Mouse (Mus musculus) limb, embryonic 13.5 days (tissue): ENCODE data around the gene Rpl27. TPM values are rescaled to one million over a fixed set of nuclear protein-coding genes. Genes with fewer than 3 reads are reported as not detected.

Experiments used
- ATAC-seq: fragments of 200-750 bp; cut with Nextera tagmentation; 2 replicates; pipeline ENCODE4 v1.8.0; 2017; ENCODE audit warnings: low read depth, moderate number of reproducible peaks, moderate TSS enrichment; ENCODE audit not compliant: low FRiP score
- H3K27ac ChIP-seq: fragments of 300-500 bp; sonication (generic); 2 replicates; pipeline ENCODE4 v1.5.1; 2015; ENCODE audit warnings: inconsistent platforms, mild to moderate bottlenecking, moderate library complexity
- H3K27me3 ChIP-seq: fragments of 300-500 bp; sonication (generic); 2 replicates; pipeline ENCODE4 v1.6.1; 2015; ENCODE audit warnings: mild to moderate bottlenecking, inconsistent platforms
- H3K36me3 ChIP-seq: fragments of 300-500 bp; sonication (generic); 2 replicates; pipeline ENCODE4 v1.6.1; 2015; ENCODE audit warnings: inconsistent platforms, mild to moderate bottlenecking, moderate library complexity
- H3K4me1 ChIP-seq: fragments of 300-500 bp; sonication (generic); 2 replicates; pipeline ENCODE4 v1.6.1; 2015; ENCODE audit warnings: inconsistent platforms
- H3K4me2 ChIP-seq: fragments of 300-500 bp; sonication (generic); replicated peaks from 2 replicates; pipeline ENCODE4 v1.6.1; 2015; ENCODE audit warnings: inconsistent platforms, mild to moderate bottlenecking, moderate library complexity
- H3K4me3 ChIP-seq: fragments of 300-500 bp; sonication (generic); 2 replicates; pipeline ENCODE4 v1.5.1; 2015; ENCODE audit warnings: moderate library complexity, mild to moderate bottlenecking, inconsistent platforms
- H3K9ac ChIP-seq: fragments of 300-500 bp; sonication (generic); 2 replicates; pipeline ENCODE4 v1.6.1; 2015; ENCODE audit warnings: mild to moderate bottlenecking, inconsistent platforms
- H3K9me3 ChIP-seq: fragments of 300-500 bp; sonication (generic); 2 replicates; pipeline ENCODE4 v1.6.1; 2016; ENCODE audit warnings: inconsistent platforms
- WGBS: fragments of 180-500 bp; shearing (Covaris S2); methylation state at CpG from one replicate; pipeline ENCODE4 v1.1.7; 2015; 5-methylcytosine and 5-hydroxymethylcytosine counted together
- microRNA-seq: library from miRNA; unstranded; fragments of <30 nt; microRNA quantifications from one replicate; pipeline ENCODE4, GENCODE M21; 2016
- polyA plus RNA-seq: library from polyadenylated mRNA; unstranded; fragments of >200 nt; fragmentation: Nextera tagmentation; extraction: Ambion mirVana; gene quantifications from 2 replicates; pipeline ENCODE4 v1.2.1, GENCODE M21; 2015

The Rpl27 gene
- polyA plus RNA-seq, 1 experiment from 2014 or later = 328 TPM

DNA sequence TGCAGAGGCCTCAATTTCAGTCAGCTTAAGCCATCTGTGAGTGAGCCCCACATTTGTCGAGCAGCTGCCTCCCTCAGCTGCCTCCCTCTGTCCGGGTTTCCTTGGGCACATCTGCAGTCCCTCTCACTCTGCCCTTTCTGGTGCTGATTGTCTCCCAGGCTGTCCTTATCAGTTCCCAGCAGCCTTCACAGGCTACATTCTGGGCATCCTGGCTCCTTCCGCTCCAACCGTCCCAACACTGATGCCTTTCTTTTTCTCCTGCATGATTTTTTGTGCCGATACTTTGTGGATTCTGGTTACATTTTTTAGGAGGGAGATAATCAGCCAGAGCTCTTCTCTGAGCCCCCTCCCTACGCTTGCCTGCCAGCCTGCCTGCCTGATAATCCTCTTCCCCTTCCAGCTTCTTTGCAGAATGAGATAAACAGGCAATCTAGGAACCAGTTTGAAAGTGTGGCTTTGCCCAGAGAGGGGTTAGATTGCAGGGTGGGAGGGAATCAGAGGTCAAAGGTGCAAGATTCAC is 43.5 kb downstream of the Rpl27 start:
- no peak overlapping the region for H3K4me2 ChIP-seq
- peaks cover 35% of the 10 kb centered on the region for H3K36me3 ChIP-seq
- ATAC-seq = no peak
- 38% methylated on average over 6 of the region's 6 CpGs for WGBS
- H3K4me3 ChIP-seq = no peak overlapping the region
- H3K4me1 ChIP-seq = no peaks in the 10 kb centered on the region
- H3K27me3 ChIP-seq = no peaks in the 10 kb centered on the region
- H3K9me3 ChIP-seq = no peaks in the 10 kb centered on the region
- no peak overlapping the region for H3K27ac ChIP-seq
- H3K9ac ChIP-seq = peak overlapping the region; percentile 35; the same call in 1 of the 2 replicates

- ATAC-seq = no peak
- H3K4me1 ChIP-seq = no peaks in the 10 kb centered on the region
- no peak overlapping the region for H3K4me3 ChIP-seq
- H3K4me2 ChIP-seq = no peak overlapping the region
- H3K27ac ChIP-seq = no peak overlapping the region
- H3K36me3 ChIP-seq = peaks cover 37% of the 10 kb centered on the region
- WGBS = 72% methylated on average over 6 of the region's 6 CpGs
- no peaks in the 10 kb centered on the region for H3K27me3 ChIP-seq
- no peaks in the 10 kb centered on the region for H3K9me3 ChIP-seq
- no peak overlapping the region for H3K9ac ChIP-seq
Measured at GRCm38 (mm10) chr11:101486126-101486525, 44.0 kb downstream of the Rpl27 start.

Small RNAs within 50 kb of the gene (microRNA-seq; reads per million reads assigned to microRNA genes)
- not detected for gene Mir6929

Other genes with a start within 250 kb of the Rpl27 start
- gene Ezh1, start 215.8 kb upstream of the Rpl27 start, polyA plus RNA-seq = 14.6 and 17.5 TPM in 2 replicates
- gene Ramp2, start 196.3 kb upstream of the Rpl27 start, polyA plus RNA-seq = 72.9 and 74.7 TPM in 2 replicates
- 104 and 109 TPM in 2 replicates for gene Vps25, start 188.6 kb upstream of the Rpl27 start, polyA plus RNA-seq
- gene Wnk4, start 181.7 kb upstream of the Rpl27 start, polyA plus RNA-seq = 8.5 and 10.2 TPM in 2 replicates
- gene Cntd1, start 163.3 kb upstream of the Rpl27 start, polyA plus RNA-seq = 1.7 and 1.9 TPM in 2 replicates
- 172 and 175 TPM in 2 replicates for gene Coa3, start 163.2 kb upstream of the Rpl27 start, polyA plus RNA-seq
- 124 and 127 TPM in 2 replicates for gene Becn1, start 140.0 kb upstream of the Rpl27 start, polyA plus RNA-seq
- gene Psme3, start 126.1 kb upstream of the Rpl27 start, polyA plus RNA-seq = 136 and 144 TPM in 2 replicates
- 1.4 TPM in 2 replicates for gene Aoc2, start 117.2 kb upstream of the Rpl27 start, polyA plus RNA-seq
- gene Aoc3, start 111.7 kb upstream of the Rpl27 start, polyA plus RNA-seq = 0.20 and 0.31 TPM in 2 replicates
- gene G6pc, start 74.7 kb upstream of the Rpl27 start, polyA plus RNA-seq = not detected in 2 replicates
- gene Aarsd1, start 24.7 kb upstream of the Rpl27 start, polyA plus RNA-seq = 79.5 and 84.5 TPM in 2 replicates
- 11.5 and 12.6 TPM in 2 replicates for gene Gm27029, start 17.5 kb upstream of the Rpl27 start, polyA plus RNA-seq
- gene Rundc1, start 17.2 kb upstream of the Rpl27 start, polyA plus RNA-seq = 19.3 and 21.3 TPM in 2 replicates
- 15.3 and 15.7 TPM in 2 replicates for gene Ptges3l, start 17.0 kb upstream of the Rpl27 start, polyA plus RNA-seq
- 8.3 and 9.5 TPM in 2 replicates for gene Ifi35, start 6.1 kb downstream of the Rpl27 start, polyA plus RNA-seq
- 10.0 and 12.0 TPM in 2 replicates for gene Rnd2, start 22.7 kb downstream of the Rpl27 start, polyA plus RNA-seq
- 35.7 and 39.7 TPM in 2 replicates for gene Vat1, start 23.9 kb downstream of the Rpl27 start, polyA plus RNA-seq
- 12.1 and 13.6 TPM in 2 replicates for gene Brca1, start 109.7 kb downstream of the Rpl27 start, polyA plus RNA-seq
- gene Nbr1, start 109.9 kb downstream of the Rpl27 start, polyA plus RNA-seq = 70.9 and 78.1 TPM in 2 replicates
- gene Tmem106a, start 139.9 kb downstream of the Rpl27 start, polyA plus RNA-seq = 3.2 and 3.6 TPM in 2 replicates
- gene Gm11634, start 157.0 kb downstream of the Rpl27 start, polyA plus RNA-seq = not detected in 2 replicates
- 42.6 and 47.4 TPM in 2 replicates for gene Rdm1, start 184.9 kb downstream of the Rpl27 start, polyA plus RNA-seq
- gene Arl4d, start 223.2 kb downstream of the Rpl27 start, polyA plus RNA-seq = 2.0 and 2.2 TPM in 2 replicates